Mouse (Mus musculus) midbrain, postnatal 0 days (tissue): ENCODE results near the gene Ascl2. TPM values are rescaled to one million over a fixed set of nuclear protein-coding genes. Genes with fewer than 3 reads are reported as not detected.

Experiments used
- ATAC-seq: fragments of 200-750 bp; cut with Nextera tagmentation; 2 replicates; pipeline ENCODE4 v1.8.0; 2017; ENCODE audit warnings: moderate number of reproducible peaks, mild to moderate bottlenecking, moderate TSS enrichment, moderate library complexity; ENCODE audit not compliant: low FRiP score
- DNase-seq: peaks from one replicate; pipeline ENCODE4 v3.0.0-alpha.2; 2015; ENCODE audit warnings: low spot score
- H3K27ac ChIP-seq: fragments of 300-500 bp; sonication (generic); 2 replicates; pipeline ENCODE4 v1.5.1; 2014; ENCODE audit warnings: low read depth, mild to moderate bottlenecking, low read length, mixed read lengths
- H3K27me3 ChIP-seq: fragments of 300-500 bp; sonication (generic); 2 replicates; pipeline ENCODE4 v1.6.1; 2014; ENCODE audit warnings: low read length, control low read depth, mixed read lengths; ENCODE audit not compliant: insufficient read depth
- H3K36me3 ChIP-seq: fragments of 300-500 bp; sonication (generic); 2 replicates; pipeline ENCODE4 v1.6.1; 2014; ENCODE audit warnings: low read length, control low read depth, mixed read lengths; ENCODE audit not compliant: insufficient read depth
- H3K4me1 ChIP-seq: fragments of 300-500 bp; sonication (generic); 2 replicates; pipeline ENCODE4 v1.6.1; 2014; ENCODE audit warnings: mild to moderate bottlenecking, control low read depth, antibody characterized with exemption, low read length, mixed read lengths; ENCODE audit not compliant: insufficient read depth
- H3K4me2 ChIP-seq: fragments of 300-500 bp; sonication (generic); 2 replicates; pipeline ENCODE4 v1.6.1; 2014; ENCODE audit warnings: low read depth, mild to moderate bottlenecking, low read length, mixed read lengths; ENCODE audit not compliant: poor library complexity, severe bottlenecking
- H3K4me3 ChIP-seq: fragments of 300-500 bp; sonication (generic); 2 replicates; pipeline ENCODE4 v1.5.1; 2014; ENCODE audit warnings: low read depth, mild to moderate bottlenecking, low read length, moderate library complexity
- H3K9ac ChIP-seq: fragments of 300-500 bp; sonication (generic); replicated peaks from 2 replicates; pipeline ENCODE4 v1.6.1; 2014; ENCODE audit warnings: mild to moderate bottlenecking, low read length, moderate library complexity, mixed read lengths; ENCODE audit not compliant: poor library complexity, severe bottlenecking
- H3K9me3 ChIP-seq: fragments of 300-500 bp; sonication (generic); 2 replicates; pipeline ENCODE4 v1.6.1; 2016; ENCODE audit warnings: low read length, control low read depth
- CTCF ChIP-seq: IDR thresholded peaks from 2 replicates; pipeline ENCODE4 v1.5.1; 2016; ENCODE audit warnings: antibody characterized with exemption, mild to moderate bottlenecking
- WGBS: fragments of 180-500 bp; shearing (Covaris S2); extraction: QIAGEN DNeasy Blood & Tissue Kit; methylation state at CpG from one replicate; pipeline ENCODE4 v1.1.7; 2014; 5-methylcytosine and 5-hydroxymethylcytosine counted together
- polyA plus RNA-seq: library from polyadenylated mRNA; unstranded; fragments of >200 nt; fragmentation: Nextera tagmentation; extraction: Ambion mirVana; gene quantifications from 2 replicates; pipeline ENCODE4 v1.2.1, GENCODE M21; 2015
- total RNA-seq: library from RNA; depleted of rRNA; stranded (reverse); fragments of >200 nt; gene quantifications from 2 replicates; pipeline ENCODE4 v1.2.3, GENCODE M21; 2014

The Ascl2 gene
- total and polyA plus RNA-seq, 2 experiments from 2014 or later = 0.43 TPM; not detected in 1

DNA sequence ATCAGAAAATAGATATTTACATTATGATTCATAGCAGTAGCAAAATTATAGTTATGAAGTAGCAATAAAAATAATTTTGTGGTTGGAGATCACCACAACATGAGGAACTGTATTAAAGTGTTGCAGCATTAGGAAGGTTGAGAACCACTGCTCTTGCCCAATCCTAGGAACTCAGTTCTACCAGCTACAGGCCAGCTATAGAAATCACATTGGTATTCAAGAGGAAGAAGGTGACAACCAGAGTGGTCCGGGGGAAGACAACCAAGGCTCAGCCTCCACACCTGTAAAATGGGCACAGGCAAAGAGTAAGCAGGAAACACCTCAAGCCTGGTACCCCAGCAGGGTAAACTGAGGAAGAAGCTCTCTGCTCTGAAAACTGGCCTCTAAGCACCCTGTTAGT, 10.2 kb downstream of the Ascl2 start:
- H3K36me3 ChIP-seq = no peaks in the 10 kb centered on the region
- H3K9me3 ChIP-seq = no peaks in the 10 kb centered on the region
- DNase-seq (no peak), ATAC-seq (no peak)
- TF ChIP-seq CTCF = no peak
- no peak overlapping the region for H3K9ac ChIP-seq
- no peak overlapping the region for H3K4me3 ChIP-seq
- no peaks in the 10 kb centered on the region for H3K4me1 ChIP-seq
- no peak overlapping the region for H3K27ac ChIP-seq
- 87% methylated on average over 1 of the region's 1 CpGs for WGBS
- no peaks in the 10 kb centered on the region for H3K27me3 ChIP-seq
- H3K4me2 ChIP-seq = no peak overlapping the region

DNA sequence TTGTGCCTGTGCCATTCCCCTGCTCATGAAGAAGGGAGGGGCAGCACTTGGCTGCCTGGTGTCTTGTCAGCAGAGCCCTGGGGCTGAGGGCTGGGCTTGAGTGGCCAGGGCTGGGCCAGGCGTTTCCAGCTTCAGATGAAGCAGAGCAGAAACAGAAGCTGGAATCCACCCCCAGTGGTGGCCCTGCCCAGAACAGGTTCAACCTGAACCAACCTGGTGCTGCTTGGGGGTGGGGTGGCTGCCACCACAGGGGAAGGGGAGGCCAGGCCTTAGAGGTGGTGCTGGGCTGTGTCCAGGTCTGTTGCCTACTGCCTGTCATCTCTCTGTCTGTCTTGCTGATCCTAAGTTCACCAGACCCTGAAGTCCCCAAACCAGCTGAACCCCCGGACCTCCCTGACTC, 13.0 kb downstream of the Ascl2 start:
- no peak overlapping the region for H3K4me3 ChIP-seq
- no peaks in the 10 kb centered on the region for H3K4me1 ChIP-seq
- H3K27me3 ChIP-seq = no peaks in the 10 kb centered on the region
- no peak for DNase-seq
- no peak for TF ChIP-seq CTCF
- H3K9ac ChIP-seq = no peak overlapping the region
- no peak overlapping the region for H3K27ac ChIP-seq
- H3K9me3 ChIP-seq = no peaks in the 10 kb centered on the region
- H3K36me3 ChIP-seq = no peaks in the 10 kb centered on the region
- WGBS = 76% methylated on average over 2 of the region's 2 CpGs
- H3K4me2 ChIP-seq = no peak overlapping the region
- no peak for ATAC-seq

DNA sequence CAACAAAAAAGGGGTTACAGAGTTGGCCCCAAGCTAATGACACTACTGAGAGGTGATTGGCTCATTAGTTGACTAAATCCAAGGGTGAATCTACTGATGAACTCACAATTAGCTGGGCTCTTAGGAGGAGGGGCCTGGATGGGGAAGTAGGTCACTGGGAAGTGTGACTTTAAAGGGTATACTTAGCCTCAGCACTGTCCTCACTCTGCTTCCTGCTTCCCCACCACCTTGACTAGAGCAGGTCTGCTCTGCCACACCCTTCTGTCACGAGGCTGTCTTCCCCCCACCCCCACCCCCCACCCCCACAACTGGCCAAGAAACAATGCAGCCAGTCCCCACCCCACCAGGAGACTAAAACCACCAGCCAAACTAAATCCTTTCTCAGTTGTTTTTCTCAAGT, 19.5 kb downstream of the Ascl2 start:
- ATAC-seq (no peak), DNase-seq (no peak)
- H3K4me3 ChIP-seq = no peak overlapping the region
- no peaks in the 10 kb centered on the region for H3K9me3 ChIP-seq
- no peak for TF ChIP-seq CTCF
- no peaks in the 10 kb centered on the region for H3K27me3 ChIP-seq
- H3K4me1 ChIP-seq = no peaks in the 10 kb centered on the region
- WGBS = 14% methylated on average over 1 of the region's 1 CpGs
- H3K9ac ChIP-seq = no peak overlapping the region
- no peak overlapping the region for H3K4me2 ChIP-seq
- no peak overlapping the region for H3K27ac ChIP-seq
- H3K36me3 ChIP-seq = no peaks in the 10 kb centered on the region

DNA sequence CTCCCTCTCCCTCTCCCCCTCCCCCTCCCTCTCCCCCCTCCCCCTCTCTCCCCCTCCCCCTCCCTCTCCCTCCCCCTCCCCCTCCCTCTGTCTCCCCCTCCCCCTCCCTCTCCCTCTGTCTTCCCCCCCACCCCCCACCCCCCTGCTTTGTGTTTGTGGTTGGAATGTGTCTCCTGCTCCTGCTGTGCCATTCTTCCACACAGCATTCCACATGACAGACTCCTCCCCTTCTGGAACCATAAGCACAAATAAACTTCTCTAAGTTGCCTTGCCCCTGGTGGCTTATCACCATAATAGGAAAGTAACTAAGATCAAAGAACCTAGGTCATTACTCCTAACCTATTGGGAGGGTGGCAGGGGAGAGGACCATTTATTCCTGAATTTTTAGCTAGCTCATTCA, 31.4 kb downstream of the Ascl2 start:
- Histone ChIP-seq H3K36me3 (no peaks in the 10 kb centered on the region), H3K4me3 (no peak overlapping the region), H3K4me1 (no peaks in the 10 kb centered on the region), H3K9me3 (no peaks in the 10 kb centered on the region), H3K27ac (no peak overlapping the region), H3K27me3 (no peaks in the 10 kb centered on the region), H3K4me2 (no peak overlapping the region), H3K9ac (no peak overlapping the region)
- DNase-seq = no peak
- ATAC-seq = no peak
- TF ChIP-seq CTCF = no peak

DNA sequence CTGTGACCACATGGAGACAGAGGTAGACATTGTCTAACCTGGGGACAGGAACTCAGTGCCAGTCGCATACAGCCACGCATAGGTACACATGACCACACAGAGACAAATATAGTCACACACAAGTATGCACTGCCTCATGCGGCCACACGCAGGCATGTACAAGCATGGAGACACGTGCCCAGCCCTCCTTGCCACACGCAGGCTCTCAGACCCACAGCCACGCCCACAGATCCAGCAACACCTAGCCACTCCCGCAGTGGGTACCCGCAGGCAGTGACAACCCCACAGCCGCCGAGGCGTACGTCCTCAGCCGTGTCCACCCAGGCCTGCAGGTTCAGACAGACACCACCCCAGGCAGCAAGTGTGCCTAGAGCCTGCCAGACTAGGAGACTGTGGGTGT, 33.4 kb downstream of the Ascl2 start:
- Histone ChIP-seq H3K9ac (no peak overlapping the region), H3K36me3 (no peaks in the 10 kb centered on the region), H3K4me1 (no peaks in the 10 kb centered on the region), H3K4me2 (no peak overlapping the region), H3K9me3 (no peaks in the 10 kb centered on the region), H3K4me3 (no peak overlapping the region), H3K27me3 (no peaks in the 10 kb centered on the region), H3K27ac (no peak overlapping the region)
- ATAC-seq (no peak), DNase-seq (no peak)
- WGBS = 91% methylated on average over 14 of the region's 14 CpGs
- TF ChIP-seq CTCF = no peak

- WGBS = 73% methylated on average over 3 of the region's 3 CpGs
Observed at GRCm38 (mm10) chr7:142932469-142932868, 36.6 kb downstream of the Ascl2 start.

More at GRCm38 (mm10) chr7:142932469-142932868, 36.6 kb downstream of the Ascl2 start:
- Histone ChIP-seq H3K4me3 (no peak overlapping the region), H3K9ac (no peak overlapping the region), H3K9me3 (no peaks in the 10 kb centered on the region), H3K36me3 (no peaks in the 10 kb centered on the region), H3K27me3 (no peaks in the 10 kb centered on the region), H3K4me2 (no peak overlapping the region), H3K4me1 (no peaks in the 10 kb centered on the region), H3K27ac (no peak overlapping the region)
- no peak for ATAC-seq
- TF ChIP-seq CTCF = no peak
- DNase-seq = no peak
